Mouse (Mus musculus): ENCODE measurements at regions not wholly inside any gene's neighbourhood (a gene's known extent, or its start where the extent isn't known, plus 50 kb on each side); places are given as distances from the start of the nearest gene placed in this dataset.

DNA sequence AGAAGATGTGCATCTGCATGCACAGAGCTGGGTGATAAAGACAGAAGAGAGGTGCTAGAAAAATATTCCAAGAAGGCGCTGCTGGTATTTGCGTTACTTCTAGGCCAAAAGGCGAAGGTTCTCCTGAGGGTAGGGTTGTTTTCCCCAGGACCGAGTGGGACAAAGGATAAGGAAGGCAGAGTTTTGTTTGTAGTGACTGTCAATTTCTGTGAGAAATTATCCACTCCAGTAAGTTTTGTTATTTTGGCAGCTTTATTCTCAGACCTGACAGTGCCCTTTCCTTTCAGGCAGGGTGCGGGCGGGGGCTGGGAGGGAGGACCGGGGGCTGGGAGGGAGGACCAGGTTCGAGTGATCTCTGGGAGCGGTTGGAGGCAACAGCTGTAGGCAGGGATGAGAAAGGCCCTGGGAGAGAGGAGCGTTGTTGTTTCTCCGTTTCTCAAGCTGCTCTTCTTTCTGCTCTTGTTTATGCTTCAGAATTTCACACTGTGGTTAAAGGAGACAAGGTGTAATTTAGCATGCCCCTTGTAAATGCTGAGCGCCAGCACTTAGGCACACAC is 211.2 kb upstream of the Cited2 start:
- DNase-seq (ENCODE audit: low read depth, low spot score), result no peak

DNA sequence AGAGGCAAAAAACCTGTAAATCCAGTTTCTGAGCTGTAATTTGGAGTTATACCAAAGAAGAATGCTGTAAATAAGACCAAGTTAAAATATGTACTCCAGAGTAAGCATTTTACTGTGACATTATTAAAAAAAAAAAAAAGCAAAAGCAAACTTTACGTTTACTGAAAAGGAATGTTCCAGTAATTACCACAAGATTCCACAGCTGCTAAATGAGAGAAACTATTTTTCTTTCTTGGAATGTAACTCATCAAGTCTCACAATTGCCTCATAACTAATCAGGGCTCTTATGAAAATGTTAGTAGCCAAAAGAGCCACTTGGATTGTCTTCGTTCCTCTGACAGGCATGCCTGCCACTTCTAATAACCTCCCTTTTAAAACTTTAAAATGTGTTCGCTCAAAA is 210.5 kb upstream of the Cited2 start:
- DNase-seq (ENCODE audit: low read depth, low spot score), result no peak

DNA sequence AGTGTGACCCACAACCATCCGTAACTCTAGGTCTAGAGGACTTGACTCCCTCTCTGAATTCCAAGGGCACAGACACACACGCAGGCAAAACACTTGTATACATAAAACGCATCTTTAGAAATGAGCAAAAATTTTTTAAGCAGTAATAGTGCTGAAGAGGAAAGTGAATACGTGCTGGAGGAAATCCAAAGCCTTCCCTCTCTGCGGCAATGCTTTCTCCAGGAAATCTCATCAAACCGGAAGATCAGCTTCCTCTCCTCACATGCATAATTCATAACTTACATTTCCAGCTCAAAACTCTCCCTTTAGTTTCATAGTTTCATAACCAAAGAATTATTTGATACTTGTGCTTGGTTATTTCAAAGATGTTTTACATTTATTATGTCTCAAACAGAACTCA is 209.3 kb upstream of the Cited2 start:
- no peak for DNase-seq (ENCODE audit: low read depth, low spot score)

DNA sequence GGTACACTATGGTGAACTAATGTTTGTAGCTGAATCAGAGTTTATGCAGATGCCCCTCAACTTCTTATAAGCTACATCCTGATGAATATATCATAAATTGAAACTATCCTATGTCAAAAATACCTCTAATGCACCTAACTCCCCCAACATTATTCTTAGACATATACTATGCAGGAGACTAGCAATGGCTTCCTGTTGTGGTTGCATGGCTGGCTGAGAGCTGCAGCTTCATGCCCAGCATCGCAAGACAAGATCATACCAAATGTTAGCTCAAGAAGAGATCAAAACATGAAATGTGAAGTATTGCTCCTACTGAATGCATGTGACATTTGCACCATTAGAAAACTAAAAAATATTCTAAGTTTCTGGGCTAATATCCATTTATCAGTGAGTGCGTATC is 206.9 kb upstream of the Cited2 start:
- DNase-seq (ENCODE audit: low read depth, low spot score), result no peak

DNA sequence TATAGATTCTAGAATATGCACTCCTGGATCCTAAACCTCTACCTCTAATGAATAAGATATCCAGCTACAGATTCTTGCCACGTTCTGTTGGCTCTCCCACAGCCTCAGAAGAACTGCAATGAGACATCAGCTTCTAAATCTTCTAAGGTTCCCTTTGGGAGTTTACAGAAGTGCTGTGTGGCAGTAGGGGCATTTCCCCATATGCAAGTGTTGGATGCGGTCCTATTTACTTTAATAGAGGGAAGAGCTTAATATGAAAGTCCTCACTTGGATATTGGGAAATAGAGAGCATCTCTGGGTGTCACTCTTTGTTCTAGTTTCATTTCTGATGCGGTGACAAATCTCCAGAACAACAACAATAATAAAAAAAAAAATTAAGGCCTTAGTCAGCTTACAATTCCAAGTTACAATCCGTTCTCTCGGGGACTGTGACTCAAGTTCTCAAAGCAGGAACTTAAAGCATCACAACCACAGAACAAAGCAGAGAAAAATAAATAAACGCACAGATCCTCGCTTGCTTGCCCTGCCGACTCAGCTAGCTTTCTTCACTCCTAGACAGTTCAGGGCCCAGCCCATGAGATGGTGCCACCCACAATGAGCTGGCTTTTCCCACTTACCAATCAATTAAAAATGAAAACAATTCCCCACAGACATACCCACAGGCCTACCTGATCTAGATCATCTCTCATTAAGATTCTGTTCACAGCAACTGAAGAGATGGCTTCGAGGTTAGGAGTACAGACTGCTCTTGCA is 204.4 kb upstream of the Cited2 start:
- DNase-seq (ENCODE audit: low read depth, low spot score), result no peak

DNA sequence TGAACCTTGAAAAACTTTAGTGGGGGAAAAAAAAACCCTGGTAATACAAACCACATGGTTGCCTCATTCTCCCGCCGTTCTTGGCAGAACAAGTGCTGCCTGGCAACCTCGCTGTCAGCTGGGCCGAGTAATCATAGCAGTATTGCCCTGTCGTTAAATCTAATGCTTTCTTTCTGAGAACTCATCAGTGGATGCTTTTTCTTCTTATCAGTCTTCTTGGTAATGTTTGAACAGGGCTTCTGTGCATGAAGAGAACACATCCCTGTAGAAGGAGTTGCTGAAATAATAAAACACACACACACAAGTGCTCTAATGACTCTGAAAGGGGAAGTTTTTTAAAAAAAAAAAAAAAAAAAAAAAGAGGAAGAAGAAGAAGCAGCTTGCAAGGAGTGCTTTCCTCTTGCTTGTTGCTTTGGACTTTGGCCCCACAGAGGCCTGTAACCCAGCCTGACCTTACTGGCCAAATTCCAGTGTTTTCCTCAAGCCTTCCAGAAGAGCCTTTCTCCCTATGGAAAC is 200.9 kb upstream of the Cited2 start:
- no peak for DNase-seq (ENCODE audit: low read depth, low spot score)

DNA sequence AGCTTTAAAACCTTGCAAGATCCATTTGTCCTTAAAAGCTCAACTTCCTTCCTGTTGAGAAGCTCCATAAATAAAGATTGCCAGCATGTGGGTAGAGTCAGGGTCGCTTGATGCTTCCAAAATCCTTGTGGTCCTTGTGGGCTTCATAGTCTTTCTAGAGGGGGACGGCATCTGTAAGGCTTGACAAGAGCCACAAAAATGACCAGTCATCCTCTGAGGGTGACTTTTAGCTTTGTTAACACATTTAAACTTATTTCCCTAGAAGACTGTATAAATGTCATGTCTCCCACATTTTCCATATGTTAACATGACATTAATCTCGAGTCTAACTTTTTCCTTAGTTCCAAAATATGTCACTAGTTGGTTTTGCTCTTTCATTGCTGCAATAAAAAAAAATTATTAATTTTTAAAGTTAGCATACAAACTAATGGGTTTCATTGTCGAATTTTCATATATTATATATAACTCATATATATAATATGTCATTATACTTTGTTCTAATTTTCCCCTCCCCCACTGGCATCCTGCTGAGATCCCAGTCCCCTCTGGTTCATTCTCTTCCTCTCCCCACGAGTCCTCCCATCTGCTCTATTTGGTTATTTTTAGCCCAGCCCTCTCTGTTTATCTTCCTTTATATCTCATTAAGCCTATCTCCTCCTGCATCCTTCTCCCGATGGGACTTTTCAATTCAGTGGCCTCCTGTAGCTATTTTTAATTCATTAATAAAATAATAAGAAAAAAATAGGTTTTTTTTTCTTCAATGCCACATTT is 199.3 kb upstream of the Cited2 start:
- no peak for DNase-seq (ENCODE audit: low read depth, low spot score)

DNA sequence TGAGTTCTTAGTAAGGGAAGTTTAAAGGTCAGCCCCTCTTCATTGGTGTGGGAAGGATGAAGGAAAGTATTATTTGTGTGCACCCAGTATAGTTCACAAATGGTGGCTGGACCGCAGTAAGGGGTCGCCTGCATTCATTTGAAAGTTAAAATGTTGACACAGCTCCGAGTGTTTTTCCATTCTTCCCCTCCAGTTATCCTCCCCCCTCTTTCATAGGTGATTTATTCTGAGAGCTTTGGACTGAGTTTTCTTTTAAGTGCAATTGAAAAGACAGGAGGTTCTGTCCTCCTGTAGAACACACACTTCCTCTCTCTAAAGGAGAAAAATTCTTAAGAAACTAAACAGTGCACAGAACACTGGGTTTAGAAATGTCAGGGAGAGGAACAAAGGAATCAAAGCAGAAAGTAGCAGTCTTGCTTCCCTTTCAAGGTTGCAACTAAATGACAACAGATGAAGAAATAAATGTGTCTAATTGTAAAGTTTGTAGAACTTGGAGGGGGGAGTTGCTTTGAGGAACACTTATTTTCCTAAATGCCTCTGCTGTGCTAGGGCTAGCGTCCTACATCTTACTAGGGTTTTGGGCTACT is 195.8 kb upstream of the Cited2 start:
- DNase-seq (ENCODE audit: low read depth, low spot score), result no peak

DNA sequence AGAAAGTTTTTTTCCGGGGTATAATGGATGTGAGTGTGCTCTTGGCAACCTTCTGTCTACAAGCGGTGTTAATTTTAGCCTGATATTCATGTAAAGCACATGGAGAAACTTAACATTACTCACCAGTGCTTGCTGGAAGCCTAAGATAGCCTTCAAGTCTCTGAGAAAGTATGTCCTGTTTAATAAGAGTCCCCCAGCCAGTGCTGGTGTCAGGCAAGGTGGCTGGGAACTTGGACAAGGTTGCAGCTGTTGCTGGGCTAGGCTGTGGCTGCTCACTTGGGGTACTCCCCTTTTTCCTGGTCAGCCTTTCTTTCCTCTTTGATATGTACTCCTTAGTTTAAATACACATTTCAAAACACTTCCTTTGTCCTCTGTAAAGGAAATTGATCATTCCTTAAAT is 194.9 kb upstream of the Cited2 start:
- DNase-seq (ENCODE audit: low read depth, low spot score), result no peak

DNA sequence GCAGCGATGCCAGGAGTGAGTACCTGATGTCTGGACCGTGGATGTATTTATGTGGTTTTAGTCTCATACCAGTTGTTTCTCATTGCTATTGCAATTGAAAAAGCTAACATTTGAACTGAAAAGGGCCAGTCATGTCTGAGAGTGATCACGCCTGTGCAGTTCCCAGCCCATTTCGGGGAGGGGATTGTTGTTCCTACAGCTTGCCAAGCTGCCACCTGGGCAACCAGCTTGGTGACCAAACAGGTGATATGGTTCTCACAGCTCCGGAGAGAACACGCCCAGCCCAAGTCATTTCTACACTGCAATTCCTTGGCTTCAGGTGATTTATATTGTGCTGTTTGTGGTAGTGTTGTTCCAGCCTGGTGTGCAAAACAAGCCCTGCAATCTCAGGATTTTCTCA is 194.2 kb upstream of the Cited2 start:
- DNase-seq (ENCODE audit: low read depth, low spot score), result no peak

DNA sequence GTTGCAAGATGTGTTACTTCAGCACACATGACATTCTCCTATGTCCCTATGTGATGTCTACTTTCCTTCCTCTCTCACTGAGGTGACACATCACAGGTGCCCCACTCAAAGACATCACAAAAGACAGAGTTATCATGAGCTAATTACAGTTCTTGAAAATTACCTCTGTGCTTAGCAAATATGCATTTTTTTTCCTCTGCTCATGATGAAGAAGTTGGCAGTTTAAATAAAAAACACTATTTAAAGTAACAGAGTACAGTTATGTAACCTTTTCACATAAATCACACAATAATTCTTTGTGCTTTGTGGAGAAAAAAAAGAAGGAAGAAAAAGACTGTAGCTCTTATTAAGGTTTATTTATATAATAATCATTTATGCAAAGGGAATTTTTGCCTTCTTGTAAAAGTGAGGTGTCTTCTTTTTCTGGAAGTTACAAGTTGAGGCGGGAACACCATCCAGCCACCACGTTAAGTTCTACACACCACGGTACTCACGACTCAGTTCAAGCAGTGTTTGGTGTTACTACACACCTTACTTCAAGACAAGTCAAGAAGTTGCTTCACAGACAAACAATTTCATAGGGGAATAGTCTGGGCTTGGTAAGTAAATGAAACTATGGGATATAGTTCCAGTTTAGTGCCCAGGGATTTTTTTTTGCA is 193.0 kb upstream of the Cited2 start:
- peak; percentile 60 for DNase-seq (ENCODE audit: low read depth, low spot score)

DNA sequence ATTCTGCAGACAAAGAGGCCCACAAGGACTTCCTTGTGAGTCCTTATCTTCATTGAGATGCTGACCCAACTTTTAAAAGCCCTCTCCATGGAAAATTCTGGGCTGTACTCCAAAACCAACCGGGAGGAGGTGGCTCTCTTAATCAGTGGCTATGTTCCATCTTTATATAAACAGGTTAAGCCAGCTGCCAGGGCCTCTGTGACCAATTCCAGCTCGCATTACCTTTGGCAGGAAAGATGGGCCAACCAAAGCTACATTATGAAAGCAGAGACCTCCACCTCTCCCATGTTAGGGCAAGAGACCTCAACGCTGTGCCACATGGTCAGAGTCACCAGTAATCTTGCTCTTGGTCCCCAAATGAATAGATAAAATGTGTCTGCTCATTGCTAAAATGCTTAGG is 192.0 kb upstream of the Cited2 start:
- DNase-seq (ENCODE audit: low read depth, low spot score), result no peak

DNA sequence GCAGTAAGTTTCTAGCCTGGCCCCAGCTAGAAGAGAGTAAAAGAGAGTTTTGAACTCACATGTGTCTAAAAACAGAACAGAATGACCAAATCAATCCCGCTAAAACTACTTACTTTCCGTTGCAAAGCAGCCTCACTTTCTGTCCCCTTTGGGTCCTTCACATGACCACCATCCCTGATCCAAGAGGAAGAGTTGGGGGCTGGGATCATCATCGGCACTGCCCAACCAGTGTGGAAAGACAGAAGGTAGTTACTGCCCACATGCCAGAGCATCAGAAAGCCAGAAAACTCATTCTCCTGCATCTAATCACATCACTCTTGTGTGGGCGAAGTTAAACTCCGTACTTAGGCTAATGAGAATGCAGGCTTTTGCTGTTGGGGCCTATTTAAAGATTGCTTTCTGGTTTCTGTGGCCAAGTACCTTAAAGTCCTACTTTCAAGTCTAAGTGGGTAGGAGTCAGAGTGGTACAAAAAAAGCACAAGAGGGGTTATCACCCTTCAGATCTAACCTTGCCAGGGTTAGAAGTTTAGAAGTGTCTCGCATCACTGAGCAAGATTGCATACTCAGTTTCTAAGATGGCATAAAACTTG is 184.0 kb upstream of the Cited2 start:
- DNase-seq (ENCODE audit: low read depth, low spot score), result no peak

DNA sequence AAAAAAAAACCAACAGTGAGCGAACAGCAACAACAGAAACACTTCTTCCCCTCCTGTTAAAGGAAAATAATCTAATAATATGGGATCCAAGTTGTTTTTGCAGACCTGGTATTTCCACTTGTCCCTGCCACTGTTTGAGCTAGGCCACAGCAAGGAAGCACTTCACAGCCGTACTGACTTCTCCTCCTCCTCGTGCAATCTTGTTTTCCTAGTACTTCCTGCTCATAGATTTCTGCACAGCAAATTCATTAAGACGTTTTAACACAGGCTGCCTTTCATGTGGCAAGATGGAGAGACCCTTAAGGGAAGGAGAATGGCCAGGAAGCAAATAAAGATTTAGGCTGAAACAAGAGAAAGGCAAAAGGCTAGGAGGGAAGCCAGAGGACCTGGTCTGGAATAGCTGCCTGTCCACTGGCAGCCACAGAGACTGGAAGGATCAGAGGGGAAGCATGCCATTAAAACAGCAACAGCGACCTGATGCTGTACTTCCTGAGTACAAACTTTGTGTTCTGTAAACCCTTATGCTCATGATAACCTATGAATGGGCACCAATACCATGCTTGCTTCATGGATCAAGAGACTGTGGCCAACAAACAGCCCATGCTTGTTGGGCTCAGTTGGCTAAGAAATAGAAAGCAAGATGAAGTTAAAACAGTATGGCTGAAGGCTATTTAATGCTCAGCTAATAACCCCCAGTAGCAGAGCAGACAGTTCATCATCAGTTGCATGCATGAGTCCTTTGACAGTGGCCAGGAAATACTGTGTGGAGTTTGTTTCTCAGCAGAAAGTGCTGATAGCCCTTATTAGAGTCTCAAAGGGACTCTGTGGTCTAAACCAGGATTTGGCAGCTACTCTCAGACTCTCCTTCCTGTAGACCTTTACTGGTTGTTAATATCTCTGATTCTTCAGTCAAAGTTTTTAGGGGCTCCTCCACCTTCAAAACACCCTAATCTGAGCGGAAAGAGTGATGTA is 182.3 kb upstream of the Cited2 start:
- no peak for DNase-seq (ENCODE audit: low read depth, low spot score)

DNA sequence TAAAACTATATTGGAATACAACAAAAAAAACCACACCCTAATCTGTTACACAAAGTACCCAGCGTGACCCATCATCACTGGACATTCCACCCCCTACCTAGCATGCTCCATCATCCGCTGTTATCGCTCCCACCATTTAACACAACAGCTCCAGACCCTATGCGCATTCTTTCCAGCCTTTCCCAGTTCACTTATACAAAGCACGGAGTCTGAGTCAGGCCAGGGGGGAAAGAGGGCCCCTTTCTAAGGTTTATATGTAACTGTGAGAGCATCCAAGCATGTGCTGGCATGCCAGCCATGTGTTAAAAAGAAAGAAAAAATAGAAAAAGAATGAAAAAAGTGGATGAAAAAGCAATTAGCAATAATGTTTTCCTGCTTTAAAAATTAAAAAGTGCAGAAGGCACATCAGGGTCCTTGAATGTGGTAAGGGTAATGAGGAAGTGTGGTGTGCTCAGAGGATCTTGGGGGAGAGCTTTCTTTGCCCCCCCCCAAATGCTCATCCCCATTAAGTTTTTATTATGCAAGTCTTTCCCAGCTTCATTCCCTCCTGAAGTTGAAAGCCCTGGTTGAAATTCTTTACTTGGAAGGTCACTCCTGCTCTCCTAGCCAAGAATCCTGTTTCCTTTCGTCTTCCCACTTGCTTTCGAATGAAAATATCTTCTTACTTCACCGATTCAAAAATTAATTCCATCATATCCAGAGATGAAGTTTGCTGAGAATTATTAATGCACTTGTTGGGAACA is 180.7 kb upstream of the Cited2 start:
- no peak for DNase-seq (ENCODE audit: low read depth, low spot score)

DNA sequence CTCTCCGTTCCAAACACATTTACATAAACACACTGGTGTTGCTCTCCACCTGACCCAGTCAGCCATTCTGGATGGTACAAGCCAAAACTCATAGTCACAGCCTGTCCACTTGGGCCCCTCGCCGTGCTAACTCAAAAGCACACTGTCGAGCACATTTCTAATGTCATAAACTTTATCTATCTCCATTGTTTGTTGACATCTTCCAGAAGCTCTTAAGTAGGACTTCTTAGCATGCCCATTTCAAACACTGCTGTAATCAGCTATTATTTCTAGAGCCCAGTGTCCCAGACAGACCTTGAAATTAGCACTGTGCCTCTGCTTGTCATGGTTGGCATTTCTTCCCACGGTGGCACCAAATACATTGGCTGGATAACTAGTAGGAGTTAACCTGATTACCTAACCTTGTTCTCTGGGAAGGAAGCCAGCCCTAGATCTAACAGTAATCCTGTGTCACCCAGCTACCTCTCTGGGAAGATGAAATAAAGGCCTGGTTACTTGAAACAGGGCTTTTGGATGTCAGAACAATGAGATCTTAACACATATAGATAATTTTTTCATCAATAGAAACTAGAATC is 180.1 kb upstream of the Cited2 start:
- no peak for DNase-seq (ENCODE audit: low read depth, low spot score)

DNA sequence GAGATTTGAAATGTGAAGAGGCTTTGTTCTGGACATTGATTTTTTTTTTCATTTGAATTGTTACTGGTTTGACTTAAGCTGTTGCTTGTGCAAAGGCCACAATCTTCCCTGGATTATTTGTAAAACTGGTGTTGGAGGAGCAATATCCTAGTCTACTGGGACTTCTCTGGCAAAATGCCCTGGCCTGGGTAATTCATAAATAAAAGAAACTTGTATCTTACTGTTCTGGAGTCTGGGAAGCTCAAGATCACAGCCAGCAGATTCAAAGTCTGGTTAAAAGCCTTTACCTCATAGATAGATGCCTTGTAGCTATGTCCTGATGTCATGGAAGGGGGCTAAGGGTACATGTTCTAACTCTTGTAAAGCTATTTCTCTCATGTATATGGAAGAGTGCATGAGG is 177.7 kb upstream of the Cited2 start:
- DNase-seq (ENCODE audit: low read depth, low spot score), result no peak

DNA sequence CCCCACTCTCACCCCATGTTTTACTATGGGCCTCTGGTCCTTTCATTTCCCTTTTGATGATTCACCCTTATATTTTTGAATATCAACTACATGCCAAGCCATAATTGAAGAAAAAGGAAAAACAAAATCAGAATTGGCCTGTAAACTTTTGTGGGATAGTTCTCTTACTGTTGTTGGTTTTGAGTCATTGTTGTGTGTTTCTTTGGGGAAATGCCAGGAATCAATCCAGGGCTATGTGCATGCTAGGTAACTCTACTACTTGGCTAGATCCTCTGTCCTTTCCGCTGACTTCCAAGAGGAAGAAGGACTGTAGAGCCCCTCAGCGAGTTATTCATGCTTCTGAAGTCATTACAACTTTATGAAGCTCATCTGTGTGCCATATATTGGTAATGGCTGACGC is 175.0 kb upstream of the Cited2 start:
- DNase-seq (ENCODE audit: low read depth, low spot score), result no peak

Measured in telencephalon, adult 2 months (tissue).